Mouse (Mus musculus) lung, embryonic 16.5 days (tissue): ENCODE measurements around the gene Igfbp1. TPM values are rescaled to one million over a fixed set of nuclear protein-coding genes. Genes with fewer than 3 reads are reported as not detected.

Experiments
- ATAC-seq: fragments of 200-750 bp; cut with Nextera tagmentation; 2 replicates; pipeline ENCODE4 v1.8.0; 2017; ENCODE audit warnings: low read depth, mild to moderate bottlenecking, moderate library complexity
- H3K27ac ChIP-seq: fragments of 300-500 bp; sonication (generic); 2 replicates; pipeline ENCODE4 v1.5.1; 2014; ENCODE audit warnings: mild to moderate bottlenecking, control low read depth, low read length
- H3K27me3 ChIP-seq: fragments of 300-500 bp; sonication (generic); 2 replicates; pipeline ENCODE4 v1.6.1; 2014; ENCODE audit warnings: low read depth, low read length, mixed read lengths; ENCODE audit not compliant: control insufficient read depth, insufficient read depth
- H3K36me3 ChIP-seq: fragments of 300-500 bp; sonication (generic); 2 replicates; pipeline ENCODE4 v1.6.1; 2014; ENCODE audit warnings: low read length; ENCODE audit not compliant: control insufficient read depth, insufficient read depth
- H3K4me1 ChIP-seq: fragments of 300-500 bp; sonication (generic); replicated peaks from 2 replicates; pipeline ENCODE4 v1.6.1; 2014; ENCODE audit warnings: low read length, mixed read lengths; ENCODE audit not compliant: control insufficient read depth, insufficient read depth
- H3K4me2 ChIP-seq: fragments of 300-500 bp; sonication (generic); 2 replicates; pipeline ENCODE4 v1.6.1; 2014; ENCODE audit warnings: low read depth, low read length, control low read depth
- H3K4me3 ChIP-seq: fragments of 300-500 bp; sonication (generic); 2 replicates; pipeline ENCODE4 v1.5.1; 2014; ENCODE audit warnings: mild to moderate bottlenecking, low read length, control low read depth
- H3K9ac ChIP-seq: fragments of 300-500 bp; sonication (generic); 2 replicates; pipeline ENCODE4 v1.6.1; 2014; ENCODE audit warnings: low read length, control low read depth
- H3K9me3 ChIP-seq: fragments of 300-500 bp; sonication (generic); 2 replicates; pipeline ENCODE4 v1.6.1; 2016; ENCODE audit warnings: low read length; ENCODE audit not compliant: control insufficient read depth
- WGBS: fragments of 180-500 bp; shearing (Covaris S2); extraction: QIAGEN DNeasy Blood & Tissue Kit; methylation state at CpG from one replicate; pipeline ENCODE4 v1.1.7; 2014; 5-methylcytosine and 5-hydroxymethylcytosine counted together
- polyA plus RNA-seq: library from polyadenylated mRNA; unstranded; fragments of >200 nt; fragmentation: Nextera tagmentation; extraction: Ambion mirVana; gene quantifications from 2 replicates; pipeline ENCODE4 v1.2.1, GENCODE M21; 2015

Gene Igfbp1
- polyA plus RNA-seq, 1 experiment from 2014 or later: 0.58 TPM

DNA sequence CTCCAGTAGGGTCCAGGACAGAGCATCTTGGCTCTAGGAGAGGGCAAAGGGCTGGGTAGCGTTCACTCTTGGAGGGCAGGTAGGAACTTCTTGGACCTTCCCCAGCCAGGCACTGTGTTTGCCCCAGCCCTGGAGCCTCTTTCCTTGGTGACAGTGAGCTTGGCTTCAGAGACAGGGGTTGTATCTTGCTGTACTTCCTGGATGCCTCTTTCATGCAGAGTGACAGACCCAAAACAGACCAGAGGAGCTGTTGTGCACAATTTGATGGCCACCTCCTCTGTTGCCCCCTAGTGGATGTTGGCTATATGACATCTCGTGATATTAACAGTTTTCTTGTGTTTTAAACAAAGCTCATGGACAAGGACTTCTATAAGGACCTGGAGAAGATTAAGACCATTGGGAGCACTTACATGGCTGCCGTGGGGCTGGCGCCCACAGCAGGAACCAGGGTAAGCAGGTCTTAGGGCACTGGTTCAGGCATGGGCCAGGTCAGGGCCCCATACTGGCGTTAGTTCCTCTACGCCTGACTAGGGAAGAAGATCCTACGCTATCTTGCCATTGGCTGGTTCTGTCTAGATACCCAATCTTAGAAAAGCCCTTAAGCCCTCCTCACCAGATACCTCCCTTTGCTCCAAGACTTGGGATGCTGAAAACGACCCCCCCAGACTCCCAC lies 35.9 kb upstream of the Igfbp1 start:
- ATAC-seq: peak; percentile 27
- Histone ChIP-seq H3K9ac (no peak overlapping the region), H3K9me3 (no peaks in the 10 kb centered on the region), H3K27ac (no peak overlapping the region), H3K4me2 (no peak overlapping the region), H3K36me3 (no peaks in the 10 kb centered on the region), H3K27me3 (no peaks in the 10 kb centered on the region), H3K4me1 (peaks cover 13% of the 10 kb centered on the region), H3K4me3 (no peak overlapping the region)
- 69% methylated on average over 8 of the region's 8 CpGs for WGBS

DNA sequence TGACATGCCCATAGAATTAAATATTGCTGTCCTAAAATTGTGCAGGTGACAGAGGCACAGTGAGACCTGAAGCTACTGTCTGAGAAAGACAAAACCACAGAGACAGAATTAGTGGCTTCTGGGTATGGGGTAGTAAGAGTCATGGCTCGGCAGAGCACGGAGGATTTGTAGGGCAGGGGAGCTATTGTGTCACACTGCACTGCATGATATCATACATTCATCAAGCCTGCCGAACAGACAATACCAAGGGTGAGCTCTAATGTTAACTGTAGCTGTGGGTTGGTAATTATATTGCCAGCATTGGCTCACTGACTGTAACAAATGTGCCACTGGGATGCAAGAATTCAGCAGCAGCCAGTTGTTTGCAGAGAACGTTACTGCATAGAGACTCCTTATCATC lies 33.2 kb upstream of the Igfbp1 start:
- Histone ChIP-seq H3K36me3 (no peaks in the 10 kb centered on the region), H3K27me3 (no peaks in the 10 kb centered on the region), H3K9ac (no peak overlapping the region), H3K4me1 (peaks cover 13% of the 10 kb centered on the region), H3K27ac (no peak overlapping the region), H3K9me3 (no peaks in the 10 kb centered on the region), H3K4me2 (no peak overlapping the region), H3K4me3 (no peak overlapping the region)
- ATAC-seq: no peak
- WGBS: 74% methylated on average over 4 of the region's 4 CpGs

DNA sequence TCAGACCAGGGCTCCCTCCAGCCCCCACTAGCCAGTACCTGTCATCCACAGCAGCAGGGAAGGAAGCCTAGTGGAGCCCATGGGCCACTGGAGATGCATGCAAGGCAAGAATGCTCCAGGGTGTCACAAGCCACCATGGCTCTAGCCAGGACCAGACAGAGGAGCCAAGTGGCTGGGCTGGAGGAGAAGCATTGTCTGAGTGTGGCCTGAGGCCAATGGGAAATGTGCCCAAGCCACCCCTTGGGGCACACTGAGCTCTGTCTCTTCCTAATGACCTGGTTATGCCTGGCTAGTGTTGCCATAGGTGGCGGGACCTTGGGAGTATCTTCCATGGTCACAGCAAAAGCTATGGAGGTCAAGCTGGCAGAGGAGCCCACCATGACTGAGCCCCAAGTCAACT lies 27.9 kb upstream of the Igfbp1 start:
- no peaks in the 10 kb centered on the region for H3K9me3 ChIP-seq
- 0 out of 2 replicates have a peak, but pooled peaks cover 6% of the 10 kb centered on the region for H3K4me1 ChIP-seq
- WGBS: 100% methylated on average over 1 of the region's 1 CpGs
- H3K27ac ChIP-seq: no peak overlapping the region
- H3K4me2 ChIP-seq: no peak overlapping the region
- ATAC-seq: no peak
- H3K9ac ChIP-seq: no peak overlapping the region
- no peak overlapping the region for H3K4me3 ChIP-seq
- H3K36me3 ChIP-seq: no peaks in the 10 kb centered on the region
- H3K27me3 ChIP-seq: no peaks in the 10 kb centered on the region

DNA sequence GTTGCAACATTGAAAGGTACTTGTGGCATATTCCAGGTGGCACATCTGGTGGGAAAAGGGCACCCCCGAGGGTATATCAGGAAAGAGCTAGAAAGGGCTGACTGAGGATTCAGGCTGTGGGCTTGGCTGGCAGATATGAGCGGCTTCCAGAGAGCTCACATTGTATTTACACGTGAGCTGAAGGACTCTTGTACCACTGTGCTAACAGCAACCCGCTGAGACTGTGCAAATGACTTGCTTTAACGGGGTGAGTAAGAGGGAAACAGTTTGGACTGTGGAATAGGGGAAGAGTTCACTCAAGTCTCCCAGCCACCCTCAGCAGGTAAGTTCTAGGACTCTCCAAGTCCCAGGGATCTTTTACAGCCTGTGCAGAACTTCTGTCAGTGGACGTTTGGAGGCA lies 23.9 kb upstream of the Igfbp1 start:
- Histone ChIP-seq H3K27me3 (no peaks in the 10 kb centered on the region), H3K9me3 (no peaks in the 10 kb centered on the region), H3K36me3 (no peaks in the 10 kb centered on the region), H3K4me1 (peaks cover 10% of the 10 kb centered on the region; the same call in 1 of the 2 replicates), H3K4me3 (no peak overlapping the region), H3K4me2 (no peak overlapping the region), H3K9ac (no peak overlapping the region), H3K27ac (peak overlapping the region; percentile 72)
- 50% methylated on average over 6 of the region's 6 CpGs for WGBS
- ATAC-seq: peak; percentile 88

DNA sequence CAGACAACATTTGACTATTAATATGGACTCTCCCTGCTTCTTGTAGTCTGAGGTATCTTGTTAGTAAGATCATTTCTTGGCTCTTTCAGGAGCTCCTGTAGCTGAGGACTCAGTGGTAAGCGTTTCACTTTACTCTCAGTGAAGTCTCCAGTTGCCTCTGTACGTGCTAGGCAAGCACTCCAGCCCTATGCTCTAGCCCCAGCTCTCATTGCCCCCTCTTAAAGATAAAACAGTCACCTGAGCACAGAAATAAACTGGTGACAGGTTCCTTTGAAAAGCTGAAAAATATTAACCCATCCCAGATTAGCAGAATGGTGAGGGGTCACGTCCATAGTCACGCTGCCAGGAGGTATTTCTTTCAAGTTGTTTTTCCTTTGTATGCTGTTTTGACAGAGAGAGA lies 18.9 kb upstream of the Igfbp1 start:
- H3K4me1 ChIP-seq: peaks cover 4% of the 10 kb centered on the region; the same call in 1 of the 2 replicates
- no peak overlapping the region for H3K9ac ChIP-seq
- no peaks in the 10 kb centered on the region for H3K9me3 ChIP-seq
- H3K4me3 ChIP-seq: no peak overlapping the region
- H3K36me3 ChIP-seq: no peaks in the 10 kb centered on the region
- 0 out of 2 replicates have a peak overlapping the region, but pooled peaks have one; percentile 16 for H3K27ac ChIP-seq
- H3K4me2 ChIP-seq: no peak overlapping the region
- peak; percentile 77 for ATAC-seq
- 55% methylated on average over 4 of the region's 4 CpGs for WGBS
- no peaks in the 10 kb centered on the region for H3K27me3 ChIP-seq

DNA sequence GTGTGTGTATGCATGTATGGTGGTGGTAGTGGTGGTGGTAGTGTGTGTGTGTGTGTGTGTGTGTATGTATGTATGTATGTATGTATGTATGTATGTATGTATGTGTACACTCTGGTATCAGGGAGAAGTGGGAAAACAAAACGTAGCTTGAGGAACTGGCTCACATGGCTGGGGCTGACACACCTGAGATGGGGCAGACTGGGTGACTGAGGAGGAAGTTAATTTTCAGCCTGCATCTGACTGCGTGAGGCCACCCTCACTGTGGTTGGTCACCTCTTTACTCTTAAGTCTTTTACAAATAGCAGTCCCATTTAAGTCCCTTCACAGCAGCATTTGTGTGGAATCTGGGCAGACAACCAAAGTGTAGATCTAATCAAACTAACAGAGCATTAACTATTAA lies 18.3 kb upstream of the Igfbp1 start:
- ATAC-seq: no peak
- peaks cover 4% of the 10 kb centered on the region; the same call in 1 of the 2 replicates for H3K4me1 ChIP-seq
- H3K27ac ChIP-seq: 0 out of 2 replicates have a peak overlapping the region, but pooled peaks have one; percentile 53
- 44% methylated on average over 2 of the region's 2 CpGs for WGBS
- no peak overlapping the region for H3K9ac ChIP-seq
- H3K36me3 ChIP-seq: no peaks in the 10 kb centered on the region
- no peaks in the 10 kb centered on the region for H3K9me3 ChIP-seq
- no peak overlapping the region for H3K4me3 ChIP-seq
- H3K27me3 ChIP-seq: no peaks in the 10 kb centered on the region
- no peak overlapping the region for H3K4me2 ChIP-seq

DNA sequence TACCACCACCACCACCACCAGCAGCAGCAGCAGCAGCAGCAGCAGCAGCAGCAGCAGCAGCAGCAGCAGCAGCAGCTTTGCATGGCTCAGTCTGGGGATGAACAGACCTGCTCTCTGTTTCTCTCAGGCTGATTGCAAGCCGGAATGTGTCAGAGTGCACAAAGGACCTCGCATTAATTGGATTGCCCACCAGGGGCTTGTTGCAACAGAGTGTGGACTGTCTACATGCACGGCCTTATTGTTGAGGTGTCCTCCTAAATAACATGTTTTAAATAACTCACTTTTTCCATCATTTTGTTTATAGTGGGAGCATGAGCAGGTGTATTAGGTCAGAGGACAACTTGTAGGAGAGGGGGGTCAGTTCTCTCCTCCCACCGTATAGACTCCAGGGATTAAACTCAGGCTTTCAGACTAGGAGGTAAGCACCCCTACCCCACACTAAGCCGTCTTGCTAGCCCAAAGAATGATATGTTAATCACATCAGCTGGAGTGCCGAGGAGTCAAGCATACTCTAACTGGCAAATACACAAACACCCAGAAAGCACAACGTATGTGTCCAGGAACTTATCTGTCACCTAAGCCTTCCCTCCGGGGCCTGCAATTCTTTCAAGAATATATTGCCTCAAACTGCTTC lies 15.1 kb upstream of the Igfbp1 start:
- H3K9ac ChIP-seq: no peak overlapping the region
- 36% methylated on average over 8 of the region's 8 CpGs for WGBS
- ATAC-seq: no peak
- no peak overlapping the region for H3K4me2 ChIP-seq
- H3K4me1 ChIP-seq: no peaks in the 10 kb centered on the region; the same call in 1 of the 2 replicates
- no peaks in the 10 kb centered on the region for H3K27me3 ChIP-seq
- no peak overlapping the region for H3K27ac ChIP-seq
- no peaks in the 10 kb centered on the region for H3K9me3 ChIP-seq
- no peaks in the 10 kb centered on the region for H3K36me3 ChIP-seq
- H3K4me3 ChIP-seq: no peak overlapping the region

DNA sequence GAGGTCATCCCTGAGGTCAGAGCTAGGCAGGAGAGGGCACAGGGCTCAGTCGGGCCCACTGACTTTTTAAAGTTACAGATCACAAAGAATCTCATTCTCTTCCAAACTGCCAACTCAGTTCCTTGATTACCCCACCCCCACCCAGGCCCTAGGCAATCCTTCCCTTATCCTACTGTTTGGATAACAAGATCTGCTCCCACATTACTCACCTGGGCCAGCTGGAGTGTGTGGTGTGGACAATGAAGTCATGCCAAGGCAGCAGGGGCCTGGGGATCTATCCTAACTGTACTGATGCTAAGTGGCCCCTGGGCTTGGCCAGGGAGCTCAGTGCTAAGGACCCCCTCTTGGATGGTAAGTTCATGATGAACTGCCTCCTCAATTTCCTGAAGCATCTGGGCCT lies 13.2 kb upstream of the Igfbp1 start:
- ATAC-seq: no peak

DNA sequence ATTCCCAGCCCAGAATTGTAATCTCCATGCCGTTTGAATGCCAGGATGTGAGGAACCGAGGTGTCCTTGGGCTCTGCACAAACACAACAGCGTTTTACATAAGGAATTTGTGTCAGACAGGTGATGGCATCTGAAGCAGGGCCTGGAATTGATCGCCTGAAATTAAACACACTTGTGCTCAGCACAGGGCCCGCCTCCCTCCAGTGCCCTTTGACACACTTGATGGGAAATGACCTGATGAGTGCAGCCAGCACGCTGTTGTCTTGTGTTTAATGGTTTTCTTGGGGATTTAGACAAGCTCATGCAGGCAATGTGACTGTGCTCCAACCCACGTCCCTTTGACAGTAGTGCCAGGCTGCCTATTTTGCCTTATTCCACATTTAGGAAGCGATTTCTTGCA lies 10.1 kb upstream of the Igfbp1 start:
- H3K9me3 ChIP-seq: no peaks in the 10 kb centered on the region
- no peak for ATAC-seq

More for the DNA sequence above, 13.2 kb upstream of the Igfbp1 start:
- Histone ChIP-seq H3K4me2 (no peak overlapping the region), H3K9ac (no peak overlapping the region), H3K4me3 (no peak overlapping the region), H3K36me3 (no peaks in the 10 kb centered on the region), H3K9me3 (no peaks in the 10 kb centered on the region), H3K4me1 (no peaks in the 10 kb centered on the region; the same call in 1 of the 2 replicates), H3K27ac (no peak overlapping the region), H3K27me3 (no peaks in the 10 kb centered on the region)
- WGBS: 36% methylated on average over 1 of the region's 1 CpGs

More for the DNA sequence above, 10.1 kb upstream of the Igfbp1 start:
- H3K4me2 ChIP-seq: no peak overlapping the region
- H3K27me3 ChIP-seq: no peaks in the 10 kb centered on the region
- H3K36me3 ChIP-seq: no peaks in the 10 kb centered on the region
- WGBS: 51% methylated on average over 8 of the region's 8 CpGs
- H3K4me3 ChIP-seq: no peak overlapping the region
- H3K27ac ChIP-seq: no peak overlapping the region
- H3K4me1 ChIP-seq: no peaks in the 10 kb centered on the region; the same call in 1 of the 2 replicates
- no peak overlapping the region for H3K9ac ChIP-seq
